Mouse (Mus musculus) adrenal gland, postnatal 14 days (tissue): ENCODE data around the gene Eif4a2. TPM values are rescaled to one million over a fixed set of nuclear protein-coding genes. Genes with fewer than 3 reads are reported as not detected.
"Not testable (repeated sequence)": the region's sequence is repeated elsewhere in the genome, so short reads cannot be mapped to it uniquely, and the experiment has no call there.

Source experiments
- DNase-seq: peaks from one replicate; pipeline ENCODE4 v3.0.0; 2021; ENCODE audit warnings: mixed read lengths
- long read RNA-seq, 2 experiments: library from polyadenylated mRNA; stranded (forward); transcript quantifications; one replicate each; pipeline ENCODE4 v2.0.0; 2021
- total RNA-seq: library from RNA; stranded (reverse); gene quantifications from 2 replicates; pipeline ENCODE4 v1.2.3, GENCODE M21; 2021

The Eif4a2 gene
- total RNA-seq: 360 and 379 TPM in 2 replicates
- long read RNA-seq, experiment 1, transcript Eif4a2-202 (11 exons, 2,708 nt): minor isoform, 9 of 315 reads
- long read RNA-seq, experiment 1, transcript Eif4a2-201 (11 exons, 2,208 nt): major isoform, 140 of 315 reads
- long read RNA-seq, experiment 1, transcript Eif4a2-203 (11 exons, 1,227 nt): minor isoform, 58 of 315 reads
- long read RNA-seq, experiment 1, transcript Eif4a2-223 (10 exons, 2,203 nt): minor isoform, 14 of 315 reads
- long read RNA-seq, experiment 1, partial matches to known transcripts: 26 of 315 reads
- long read RNA-seq, experiment 1, other reads (novel, unspliced or antisense): 59 of 315 reads
- long read RNA-seq, experiment 2, transcript Eif4a2-202 (11 exons, 2,708 nt): minor isoform, 7 of 205 reads
- long read RNA-seq, experiment 2, transcript Eif4a2-201 (11 exons, 2,208 nt): major isoform, 113 of 205 reads
- long read RNA-seq, experiment 2, transcript Eif4a2-203 (11 exons, 1,227 nt): minor isoform, 24 of 205 reads
- long read RNA-seq, experiment 2, partial matches to known transcripts: 13 of 205 reads
- long read RNA-seq, experiment 2, other reads (novel, unspliced or antisense): 41 of 205 reads

- peak; percentile 97 for DNase-seq
Observed at GRCm38 (mm10) chr16:23107231-23107942, at the start of gene Eif4a2. Gene Eif4a2 (plus strand): TSS chr16:23107444.

GRCm38 (mm10) chr16:23057668-23058447, 49.4 kb upstream of the Eif4a2 start, which contains the start of gene Kng1:
Gene Kng1 (plus strand): TSS chr16:23057865.
- DNase-seq: not testable (repeated sequence)

- DNase-seq: peak; percentile 16
Observed at GRCm38 (mm10) chr16:23059630-23060029, 47.6 kb upstream of the Eif4a2 start.

- DNase-seq: not testable (repeated sequence)
Observed at GRCm38 (mm10) chr16:23060781-23061325, 46.4 kb upstream of the Eif4a2 start.

GRCm38 (mm10) chr16:23077516-23077915, 29.7 kb upstream of the Eif4a2 start:
- DNase-seq: peak; percentile 43

- not testable (repeated sequence) for DNase-seq
Observed at GRCm38 (mm10) chr16:23087159-23087558, 20.1 kb upstream of the Eif4a2 start.

GRCm38 (mm10) chr16:23087712-23088111, 19.5 kb upstream of the Eif4a2 start:
- DNase-seq: not testable (repeated sequence)

- not testable (repeated sequence) for DNase-seq
Observed at GRCm38 (mm10) chr16:23088491-23088890, 18.8 kb upstream of the Eif4a2 start.

- not testable (repeated sequence) for DNase-seq
Observed at GRCm38 (mm10) chr16:23091345-23091744, 15.9 kb upstream of the Eif4a2 start.

GRCm38 (mm10) chr16:23093321-23093953, 13.8 kb upstream of the Eif4a2 start:
- DNase-seq: no peak

- DNase-seq: peak; percentile 23
Observed at GRCm38 (mm10) chr16:23094136-23094535, 13.1 kb upstream of the Eif4a2 start.

- DNase-seq: not testable (repeated sequence)
Observed at GRCm38 (mm10) chr16:23095581-23095980, 11.7 kb upstream of the Eif4a2 start.

- DNase-seq: not testable (repeated sequence)
Observed at GRCm38 (mm10) chr16:23096886-23097285, 10.4 kb upstream of the Eif4a2 start.

- not testable (repeated sequence) for DNase-seq
Observed at GRCm38 (mm10) chr16:23097290-23098104, 9.7 kb upstream of the Eif4a2 start.

- not testable (repeated sequence) for DNase-seq
Observed at GRCm38 (mm10) chr16:23098105-23098452, 9.2 kb upstream of the Eif4a2 start.

- DNase-seq: no peak
Observed at GRCm38 (mm10) chr16:23099632-23100031, 7.6 kb upstream of the Eif4a2 start.

GRCm38 (mm10) chr16:23100099-23100575, 7.1 kb upstream of the Eif4a2 start:
- DNase-seq: peak; percentile 57

GRCm38 (mm10) chr16:23100613-23101012, 6.6 kb upstream of the Eif4a2 start:
- DNase-seq: no peak

GRCm38 (mm10) chr16:23102340-23103037, 4.8 kb upstream of the Eif4a2 start:
- no peak for DNase-seq
